Mouse (Mus musculus): ENCODE results near the gene Rhot2. TPM values are rescaled to one million over a fixed set of nuclear protein-coding genes. Genes with fewer than 3 reads are reported as not detected.
A peak's percentile ranks its signal among the peaks of the same experiment; 100 is the strongest.

The Rhot2 gene
- total RNA-seq, 1 experiment: 36.8 TPM

DNA sequence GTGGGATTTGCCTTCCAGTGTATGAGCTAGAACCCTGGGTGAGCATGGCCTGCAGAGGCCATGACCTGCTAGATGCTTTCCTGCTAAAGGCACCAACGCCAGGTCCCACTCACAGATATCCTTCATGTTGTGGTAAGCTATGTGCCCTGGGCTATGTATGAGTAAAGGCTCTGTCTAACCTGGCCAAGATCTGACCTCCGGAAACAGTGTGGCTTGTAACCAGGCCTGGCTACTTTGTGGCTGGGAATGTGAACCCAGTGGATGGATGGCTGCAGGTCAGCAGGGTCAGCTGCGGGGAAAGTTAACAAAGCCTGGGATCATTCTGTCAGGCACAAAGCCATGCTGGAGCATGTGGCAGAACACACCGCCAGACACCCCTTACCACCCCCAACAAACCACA is 37.0 kb upstream of the Rhot2 start:
- DNase-seq (ENCODE audit: low read depth, low spot score): no peak
- peaks cover 34% of the 10 kb centered on the region for H3K36me3 ChIP-seq (ENCODE audit: control insufficient read depth, insufficient read depth, low read length, poor library complexity, severe bottlenecking)
- peak overlapping the region; percentile 38; the same call in 1 of the 2 replicates for H3K27ac ChIP-seq (ENCODE audit: insufficient read depth, low read depth, low read length, poor library complexity, severe bottlenecking)
- no peak overlapping the region for H3K4me3 ChIP-seq (ENCODE audit: insufficient read depth in 1 of 2, low read depth in 1 of 2, low read length in 2 of 2, poor library complexity in 1 of 2, severe bottlenecking in 1 of 2)
- H3K9ac ChIP-seq (ENCODE audit: insufficient read depth, low read depth, low read length, poor library complexity, severe bottlenecking): no peak overlapping the region
- in situ Hi-C loops (cut with MboI; ENCODE audit: low sequenced_read_pairs in 2 of 2, unreplicated experiment in 2 of 2): no loop called here
- no peak for TF ChIP-seq MAFK (IDR thresholded peaks at IDR 0.05; ENCODE audit: insufficient read depth, low read depth, low read length)
- TF ChIP-seq ZC3H11A (IDR thresholded peaks at IDR 0.05; ENCODE audit: borderline replicate concordance, low read depth, low read length): no peak
- no peak for TF ChIP-seq ZNF384 (IDR thresholded peaks at IDR 0.05; ENCODE audit: low read depth, low read length)
- no peak for TF ChIP-seq CHD2 (IDR thresholded peaks at IDR 0.05; ENCODE audit: low read depth, low read length)
- TF ChIP-seq HCFC1 (IDR thresholded peaks at IDR 0.05; ENCODE audit: borderline replicate concordance, insufficient read depth, low read length): no peak
- H3K9me3 ChIP-seq (ENCODE audit: control insufficient read depth, insufficient read depth, low read depth, low read length): no peaks in the 10 kb centered on the region
- peaks cover 8 to 45% of the 10 kb centered on the region in 2 experiments; a peak in 3 of 4 replicates for H3K4me1 ChIP-seq (ENCODE audit: control insufficient read depth in 2 of 2, insufficient read depth in 2 of 2, low read length in 2 of 2, poor library complexity in 1 of 2)

DNA sequence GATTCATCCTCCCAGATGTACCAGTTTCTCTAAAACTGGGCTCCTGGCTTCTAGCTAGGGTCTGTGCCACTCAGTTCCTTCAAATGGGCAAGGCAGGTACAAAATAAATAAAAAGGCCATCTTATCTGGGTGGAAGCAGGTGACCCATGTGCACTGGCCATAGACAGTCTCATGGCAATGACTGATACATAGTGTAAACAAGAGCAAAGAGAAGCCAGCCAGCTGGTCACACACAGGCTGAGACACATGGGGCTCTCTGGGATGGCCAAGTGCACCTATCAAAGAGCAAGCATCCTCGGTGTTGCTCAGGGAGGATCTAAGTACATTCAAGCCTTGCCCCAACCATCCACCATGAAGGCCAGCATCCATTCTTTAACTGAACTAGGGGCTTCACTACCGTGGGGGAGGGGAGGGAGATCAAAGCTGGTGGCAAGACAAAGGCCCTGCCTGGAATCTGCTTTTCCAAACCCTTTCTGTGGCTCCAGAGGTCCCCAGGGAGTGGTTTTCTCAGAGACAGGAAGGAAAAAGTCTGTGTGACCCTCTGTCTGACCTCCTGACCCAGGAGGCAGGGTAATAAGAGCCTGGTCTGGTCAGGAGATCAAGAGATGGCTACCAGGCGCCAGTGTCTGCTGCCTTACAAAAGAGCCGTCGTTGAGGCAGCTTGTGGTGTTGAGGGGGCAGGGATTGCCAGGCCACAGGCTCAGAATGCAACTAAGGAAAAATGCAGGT is 36.4 kb upstream of the Rhot2 start:
- TF ChIP-seq MAFK (IDR thresholded peaks at IDR 0.05; ENCODE audit: insufficient read depth, low read depth, low read length) (no peak), CHD2 (IDR thresholded peaks at IDR 0.05; ENCODE audit: low read depth, low read length) (no peak), ZC3H11A (IDR thresholded peaks at IDR 0.05; ENCODE audit: borderline replicate concordance, low read depth, low read length) (no peak), HCFC1 (IDR thresholded peaks at IDR 0.05; ENCODE audit: borderline replicate concordance, insufficient read depth, low read length) (no peak), ZNF384 (IDR thresholded peaks at IDR 0.05; ENCODE audit: low read depth, low read length) (no peak)
- Histone ChIP-seq H3K4me1 (ENCODE audit: control insufficient read depth in 2 of 2, insufficient read depth in 2 of 2, low read length in 2 of 2, poor library complexity in 1 of 2) (peaks cover 8 to 45% of the 10 kb centered on the region in 2 experiments; a peak in 3 of 4 replicates), H3K9me3 (ENCODE audit: control insufficient read depth, insufficient read depth, low read depth, low read length) (no peaks in the 10 kb centered on the region), H3K4me3 (ENCODE audit: insufficient read depth in 1 of 2, low read depth in 1 of 2, low read length in 2 of 2, poor library complexity in 1 of 2, severe bottlenecking in 1 of 2) (no peak overlapping the region), H3K27ac (ENCODE audit: insufficient read depth, low read depth, low read length, poor library complexity, severe bottlenecking) (0 out of 2 replicates have a peak overlapping the region, but pooled peaks have one; percentile 38), H3K36me3 (ENCODE audit: control insufficient read depth, insufficient read depth, low read length, poor library complexity, severe bottlenecking) (peaks cover 34% of the 10 kb centered on the region), H3K9ac (ENCODE audit: insufficient read depth, low read depth, low read length, poor library complexity, severe bottlenecking) (no peak overlapping the region)
- DNase-seq (ENCODE audit: low read depth, low spot score): peak; percentile 71
- in situ Hi-C loops (cut with MboI; ENCODE audit: low sequenced_read_pairs in 2 of 2, unreplicated experiment in 2 of 2): no loop called here

DNA sequence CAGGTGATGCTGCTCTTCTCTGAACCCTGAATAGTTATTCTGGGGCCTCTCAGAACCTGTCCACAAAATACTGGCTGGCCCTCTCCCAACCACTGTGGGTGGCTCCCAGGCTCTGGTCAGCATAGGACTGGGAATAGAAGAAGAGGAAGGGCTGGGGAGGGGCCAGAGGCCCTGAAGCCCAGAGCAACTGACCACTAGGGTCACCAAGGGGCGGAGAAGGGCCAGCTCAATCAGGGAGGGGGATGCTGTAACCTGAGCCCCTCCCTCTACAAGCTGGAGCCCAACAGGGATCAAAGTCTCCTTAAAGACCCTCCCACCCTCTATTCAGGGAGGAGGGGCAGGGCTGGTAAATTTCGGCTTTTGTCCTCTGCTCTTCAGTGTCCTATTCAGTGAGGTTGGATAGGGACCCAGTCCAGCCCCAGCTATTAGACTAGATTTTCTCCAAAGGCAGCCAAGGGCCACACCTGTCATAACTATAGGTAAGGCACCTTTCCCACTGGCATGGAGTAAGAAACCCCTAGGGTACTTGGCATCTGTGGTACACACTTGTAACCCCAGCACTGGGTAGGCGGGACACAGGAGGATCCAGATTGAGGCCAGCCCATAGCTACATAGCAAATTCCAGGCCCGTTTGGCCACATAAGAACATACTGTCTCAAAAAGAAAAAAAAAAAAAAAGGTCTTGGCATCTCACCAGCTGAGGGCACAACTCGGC is 35.7 kb upstream of the Rhot2 start, which contains the start of gene Wfikkn1:
TSS of gene Wfikkn1 (minus strand) at position 663 of the 715 bp plus-strand sequence.
- Histone ChIP-seq H3K4me1 (ENCODE audit: control insufficient read depth in 2 of 2, insufficient read depth in 2 of 2, low read length in 2 of 2, poor library complexity in 1 of 2) (peaks cover 5 to 42% of the 10 kb centered on the region in 2 experiments; a peak in 3 of 4 replicates), H3K9ac (ENCODE audit: insufficient read depth, low read depth, low read length, poor library complexity, severe bottlenecking) (no peak within 1 kb of the TSS), H3K4me3 (ENCODE audit: insufficient read depth in 1 of 2, low read depth in 1 of 2, low read length in 2 of 2, poor library complexity in 1 of 2, severe bottlenecking in 1 of 2) (no peak within 1 kb of the TSS), H3K27ac (ENCODE audit: insufficient read depth, low read depth, low read length, poor library complexity, severe bottlenecking) (peak within 1 kb of the TSS; percentile 38; the same call in 1 of the 2 replicates), H3K9me3 (ENCODE audit: control insufficient read depth, insufficient read depth, low read depth, low read length) (no peaks in the 10 kb centered on the region), H3K36me3 (ENCODE audit: control insufficient read depth, insufficient read depth, low read length, poor library complexity, severe bottlenecking) (peaks cover 34% of the 10 kb centered on the region)
- in situ Hi-C loops (cut with MboI; ENCODE audit: low sequenced_read_pairs in 2 of 2, unreplicated experiment in 2 of 2): no loop called here
- TF ChIP-seq HCFC1 (IDR thresholded peaks at IDR 0.05; ENCODE audit: borderline replicate concordance, insufficient read depth, low read length) (no peak), CHD2 (IDR thresholded peaks at IDR 0.05; ENCODE audit: low read depth, low read length) (no peak), MAFK (IDR thresholded peaks at IDR 0.05; ENCODE audit: insufficient read depth, low read depth, low read length) (no peak), ZC3H11A (IDR thresholded peaks at IDR 0.05; ENCODE audit: borderline replicate concordance, low read depth, low read length) (no peak), ZNF384 (IDR thresholded peaks at IDR 0.05; ENCODE audit: low read depth, low read length) (no peak)
- DNase-seq (ENCODE audit: low read depth, low spot score): no peak

DNA sequence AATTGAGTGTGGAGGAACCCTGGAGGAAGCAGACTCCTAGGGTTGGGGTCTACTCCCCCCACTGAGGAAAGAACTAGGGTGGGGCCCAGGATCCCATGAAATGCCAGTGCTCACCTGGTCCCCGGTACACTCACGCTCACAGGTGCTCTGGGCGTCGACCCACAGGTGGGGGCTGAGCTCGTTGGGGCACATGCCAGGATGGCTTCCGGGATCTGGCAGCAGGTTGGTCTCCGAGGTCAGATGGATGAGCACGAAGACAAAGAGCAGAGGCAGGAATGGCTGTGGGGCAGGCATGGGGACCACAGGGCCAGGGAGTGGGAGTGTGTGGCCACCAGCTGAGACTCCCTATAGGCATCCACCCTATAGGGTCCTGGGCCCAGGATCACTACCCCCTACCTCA is 35.1 kb upstream of the Rhot2 start:
- no peak overlapping the region for H3K27ac ChIP-seq (ENCODE audit: insufficient read depth, low read depth, low read length, poor library complexity, severe bottlenecking)
- TF ChIP-seq ZNF384 (IDR thresholded peaks at IDR 0.05; ENCODE audit: low read depth, low read length) (no peak), HCFC1 (IDR thresholded peaks at IDR 0.05; ENCODE audit: borderline replicate concordance, insufficient read depth, low read length) (no peak), MAFK (IDR thresholded peaks at IDR 0.05; ENCODE audit: insufficient read depth, low read depth, low read length) (no peak), ZC3H11A (IDR thresholded peaks at IDR 0.05; ENCODE audit: borderline replicate concordance, low read depth, low read length) (no peak), CHD2 (IDR thresholded peaks at IDR 0.05; ENCODE audit: low read depth, low read length) (no peak)
- no peak overlapping the region for H3K9ac ChIP-seq (ENCODE audit: insufficient read depth, low read depth, low read length, poor library complexity, severe bottlenecking)
- peaks cover 5 to 38% of the 10 kb centered on the region in 2 experiments; a peak in 3 of 4 replicates for H3K4me1 ChIP-seq (ENCODE audit: control insufficient read depth in 2 of 2, insufficient read depth in 2 of 2, low read length in 2 of 2, poor library complexity in 1 of 2)
- peaks cover 33% of the 10 kb centered on the region for H3K36me3 ChIP-seq (ENCODE audit: control insufficient read depth, insufficient read depth, low read length, poor library complexity, severe bottlenecking)
- H3K9me3 ChIP-seq (ENCODE audit: control insufficient read depth, insufficient read depth, low read depth, low read length): no peaks in the 10 kb centered on the region
- no peak for DNase-seq (ENCODE audit: low read depth, low spot score)
- H3K4me3 ChIP-seq (ENCODE audit: insufficient read depth in 1 of 2, low read depth in 1 of 2, low read length in 2 of 2, poor library complexity in 1 of 2, severe bottlenecking in 1 of 2): no peak overlapping the region
- in situ Hi-C loops (cut with MboI; ENCODE audit: low sequenced_read_pairs in 2 of 2, unreplicated experiment in 2 of 2): no loop called here

Data from ES-E14 (cell line).